Mouse (Mus musculus): ENCODE measurements around the gene Meaf6. TPM values are rescaled to one million over a fixed set of nuclear protein-coding genes. Genes with fewer than 3 reads are reported as not detected.

The Meaf6 gene
- polyA plus RNA-seq, 1 experiment, result 35.7 TPM

GRCm38 (mm10) chr4:125153659-125154241 is 68.8 kb downstream of the Meaf6 start:
- no peak for TF ChIP-seq POLR2A (IDR thresholded peaks at IDR 0.05; ENCODE audit: low read depth, low read length)
- TF ChIP-seq CTCF (IDR thresholded peaks at IDR 0.05; ENCODE audit: borderline replicate concordance, insufficient read depth, low read length), result no peak
- Histone ChIP-seq H3K4me3 (ENCODE audit: insufficient read depth, low read length) (no peak overlapping the region), H3K4me1 (ENCODE audit: control insufficient read depth, insufficient read depth, low read length) (no peaks in the 10 kb centered on the region), H3K27ac (ENCODE audit: insufficient read depth, low read length) (no peak overlapping the region)

- no peaks in the 10 kb centered on the region for H3K4me1 ChIP-seq (ENCODE audit: control insufficient read depth, insufficient read depth, low read length)
- no peak overlapping the region for H3K4me3 ChIP-seq (ENCODE audit: insufficient read depth, low read length)
- TF ChIP-seq CTCF (IDR thresholded peaks at IDR 0.05; ENCODE audit: borderline replicate concordance, insufficient read depth, low read length) (no peak), POLR2A (IDR thresholded peaks at IDR 0.05; ENCODE audit: low read depth, low read length) (no peak)
- no peak overlapping the region for H3K27ac ChIP-seq (ENCODE audit: insufficient read depth, low read length)
These were observed 70.7 kb downstream of the Meaf6 start for GRCm38 (mm10) chr4:125155646-125156045.

- H3K27ac ChIP-seq (ENCODE audit: insufficient read depth, low read length), result no peak overlapping the region
- TF ChIP-seq POLR2A (IDR thresholded peaks at IDR 0.05; ENCODE audit: low read depth, low read length) (no peak), CTCF (IDR thresholded peaks at IDR 0.05; ENCODE audit: borderline replicate concordance, insufficient read depth, low read length) (no peak)
- no peak overlapping the region for H3K4me3 ChIP-seq (ENCODE audit: insufficient read depth, low read length)
- no peaks in the 10 kb centered on the region for H3K4me1 ChIP-seq (ENCODE audit: control insufficient read depth, insufficient read depth, low read length)
These were observed 72.4 kb downstream of the Meaf6 start for GRCm38 (mm10) chr4:125157322-125157721.

GRCm38 (mm10) chr4:125158081-125158480 is 73.1 kb downstream of the Meaf6 start:
- no peak overlapping the region for H3K27ac ChIP-seq (ENCODE audit: insufficient read depth, low read length)
- TF ChIP-seq CTCF (IDR thresholded peaks at IDR 0.05; ENCODE audit: borderline replicate concordance, insufficient read depth, low read length), result no peak
- TF ChIP-seq POLR2A (IDR thresholded peaks at IDR 0.05; ENCODE audit: low read depth, low read length), result no peak
- H3K4me3 ChIP-seq (ENCODE audit: insufficient read depth, low read length), result no peak overlapping the region
- no peaks in the 10 kb centered on the region for H3K4me1 ChIP-seq (ENCODE audit: control insufficient read depth, insufficient read depth, low read length)

GRCm38 (mm10) chr4:125158581-125159317 is 73.8 kb downstream of the Meaf6 start:
- Histone ChIP-seq H3K4me1 (ENCODE audit: control insufficient read depth, insufficient read depth, low read length) (no peaks in the 10 kb centered on the region), H3K4me3 (ENCODE audit: insufficient read depth, low read length) (no peak overlapping the region), H3K27ac (ENCODE audit: insufficient read depth, low read length) (no peak overlapping the region)
- no peak for TF ChIP-seq POLR2A (IDR thresholded peaks at IDR 0.05; ENCODE audit: low read depth, low read length)
- TF ChIP-seq CTCF (IDR thresholded peaks at IDR 0.05; ENCODE audit: borderline replicate concordance, insufficient read depth, low read length), result no peak

- no peak overlapping the region for H3K4me3 ChIP-seq (ENCODE audit: insufficient read depth, low read length)
- TF ChIP-seq CTCF (IDR thresholded peaks at IDR 0.05; ENCODE audit: borderline replicate concordance, insufficient read depth, low read length), result peak; percentile 95
- no peak for TF ChIP-seq POLR2A (IDR thresholded peaks at IDR 0.05; ENCODE audit: low read depth, low read length)
- H3K4me1 ChIP-seq (ENCODE audit: control insufficient read depth, insufficient read depth, low read length), result no peaks in the 10 kb centered on the region
- H3K27ac ChIP-seq (ENCODE audit: insufficient read depth, low read length), result no peak overlapping the region
These were observed 75.5 kb downstream of the Meaf6 start for GRCm38 (mm10) chr4:125160320-125160950.

GRCm38 (mm10) chr4:125160951-125161331 is 76.0 kb downstream of the Meaf6 start:
- no peak for TF ChIP-seq CTCF (IDR thresholded peaks at IDR 0.05; ENCODE audit: borderline replicate concordance, insufficient read depth, low read length)
- TF ChIP-seq POLR2A (IDR thresholded peaks at IDR 0.05; ENCODE audit: low read depth, low read length), result no peak
- no peak overlapping the region for H3K27ac ChIP-seq (ENCODE audit: insufficient read depth, low read length)
- H3K4me3 ChIP-seq (ENCODE audit: insufficient read depth, low read length), result no peak overlapping the region
- H3K4me1 ChIP-seq (ENCODE audit: control insufficient read depth, insufficient read depth, low read length), result no peaks in the 10 kb centered on the region

GRCm38 (mm10) chr4:125161392-125161791 is 76.5 kb downstream of the Meaf6 start:
- no peaks in the 10 kb centered on the region for H3K4me1 ChIP-seq (ENCODE audit: control insufficient read depth, insufficient read depth, low read length)

GRCm38 (mm10) chr4:125162701-125163100 is 77.8 kb downstream of the Meaf6 start:
- no peak for TF ChIP-seq POLR2A (IDR thresholded peaks at IDR 0.05; ENCODE audit: low read depth, low read length)
- TF ChIP-seq CTCF (IDR thresholded peaks at IDR 0.05; ENCODE audit: borderline replicate concordance, insufficient read depth, low read length), result no peak
- H3K4me3 ChIP-seq (ENCODE audit: insufficient read depth, low read length), result no peak overlapping the region
- H3K4me1 ChIP-seq (ENCODE audit: control insufficient read depth, insufficient read depth, low read length), result no peaks in the 10 kb centered on the region
- H3K27ac ChIP-seq (ENCODE audit: insufficient read depth, low read length), result no peak overlapping the region

More at GRCm38 (mm10) chr4:125161392-125161791, 76.5 kb downstream of the Meaf6 start:
- Histone ChIP-seq H3K27ac (ENCODE audit: insufficient read depth, low read length) (no peak overlapping the region), H3K4me3 (ENCODE audit: insufficient read depth, low read length) (no peak overlapping the region)
- TF ChIP-seq CTCF (IDR thresholded peaks at IDR 0.05; ENCODE audit: borderline replicate concordance, insufficient read depth, low read length), result no peak
- no peak for TF ChIP-seq POLR2A (IDR thresholded peaks at IDR 0.05; ENCODE audit: low read depth, low read length)

Other genes starting within 250 kb of the Meaf6 start
- gene Yrdc, start 234.5 kb upstream of the Meaf6 start, polyA plus RNA-seq (2011; ENCODE audit: insufficient read length, low read depth, missing spikeins), result 26.2 and 32.8 TPM in 2 replicates
- gene 1110065P20Rik, start 233.9 kb upstream of the Meaf6 start, polyA plus RNA-seq (2011; ENCODE audit: insufficient read length, low read depth, missing spikeins), result 23.9 and 26.0 TPM in 2 replicates
- 0.18 and 0.44 TPM in 2 replicates for gene Maneal, start 223.0 kb upstream of the Meaf6 start, polyA plus RNA-seq (2011; ENCODE audit: insufficient read length, low read depth, missing spikeins)
- gene Epha10, start 204.2 kb upstream of the Meaf6 start, polyA plus RNA-seq (2011; ENCODE audit: insufficient read length, low read depth, missing spikeins), result not detected in 2 replicates
- 12.7 and 17.7 TPM in 2 replicates for gene 9930104L06Rik, start 148.1 kb upstream of the Meaf6 start, polyA plus RNA-seq (2011; ENCODE audit: insufficient read length, low read depth, missing spikeins)
- gene Cdca8, start 145.8 kb upstream of the Meaf6 start, polyA plus RNA-seq (2011; ENCODE audit: insufficient read length, low read depth, missing spikeins), result 35.8 and 47.9 TPM in 2 replicates
- gene Rspo1, start 98.7 kb upstream of the Meaf6 start, polyA plus RNA-seq (2011; ENCODE audit: insufficient read length, low read depth, missing spikeins), result 0.45 and 0.84 TPM in 2 replicates
- 65.7 and 71.8 TPM in 2 replicates for gene Gnl2, start 68.5 kb upstream of the Meaf6 start, polyA plus RNA-seq (2011; ENCODE audit: insufficient read length, low read depth, missing spikeins)
- not detected in 2 replicates for gene Dnali1, start 19.4 kb upstream of the Meaf6 start, polyA plus RNA-seq (2011; ENCODE audit: insufficient read length, low read depth, missing spikeins)
- gene Snip1, start 18.5 kb upstream of the Meaf6 start, polyA plus RNA-seq (2011; ENCODE audit: insufficient read length, low read depth, missing spikeins), result 15.5 and 16.8 TPM in 2 replicates
- 6.0 and 8.9 TPM in 2 replicates for gene Zc3h12a, start 42.7 kb downstream of the Meaf6 start, polyA plus RNA-seq (2011; ENCODE audit: insufficient read length, low read depth, missing spikeins)